Mouse (Mus musculus): ENCODE measurements at regions not wholly inside any gene's neighbourhood (a gene's known extent, or its start where the extent isn't known, plus 50 kb on each side); places are given as distances from the start of the nearest gene placed in this dataset.

DNA sequence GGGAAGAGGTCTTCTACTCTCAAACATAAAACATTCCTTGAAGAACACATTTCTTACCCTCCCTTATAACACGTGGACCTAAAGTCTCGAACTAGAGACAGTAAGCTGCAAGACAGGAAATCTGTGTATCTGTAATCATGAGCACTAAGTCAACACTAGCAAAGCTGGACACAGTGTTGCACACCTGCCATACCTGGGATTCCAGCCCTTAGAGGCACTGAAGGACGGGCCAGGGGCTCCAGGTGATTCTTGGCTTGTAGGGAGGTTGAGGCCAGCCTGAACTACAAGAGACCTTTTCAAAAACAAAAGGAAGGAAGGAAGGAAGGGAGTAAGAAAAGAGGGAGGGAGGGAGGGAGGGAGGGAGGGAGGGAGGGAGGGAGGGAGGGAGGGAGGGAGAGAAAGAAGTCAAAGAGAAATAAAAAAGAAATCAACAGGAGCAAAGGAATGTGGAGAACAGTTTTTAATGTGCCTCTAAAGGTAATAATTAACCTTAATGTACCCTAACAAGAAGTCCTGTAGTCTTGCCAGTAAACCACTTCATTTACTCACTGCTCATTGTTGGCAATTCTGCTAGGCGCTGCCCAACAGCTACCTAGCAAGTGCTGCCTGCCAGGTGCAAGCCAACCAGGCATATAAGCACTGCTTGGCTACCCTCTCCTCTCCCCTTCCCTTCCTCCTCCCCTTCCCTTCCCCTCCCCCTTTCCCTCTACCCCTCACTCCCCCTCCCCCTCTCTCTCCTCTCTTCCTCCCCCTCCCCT is 401.0 kb upstream of the Acvr2a start:
- DNase-seq (ENCODE audit: extremely low spot score, low spot score): no peak
- no peaks in the 10 kb centered on the region for H3K36me3 ChIP-seq (replicated peaks)
- peaks cover 8% of the 10 kb centered on the region for H3K4me1 ChIP-seq
- no peak overlapping the region for H3K4me3 ChIP-seq
- no peaks in the 10 kb centered on the region for H3K27me3 ChIP-seq (ENCODE audit: poor library complexity, severe bottlenecking)
- WGBS: 80% methylated on average over 4 of the region's 4 CpGs
- no peak overlapping the region for H3K27ac ChIP-seq
- no peaks in the 10 kb centered on the region for H3K9me3 ChIP-seq

DNA sequence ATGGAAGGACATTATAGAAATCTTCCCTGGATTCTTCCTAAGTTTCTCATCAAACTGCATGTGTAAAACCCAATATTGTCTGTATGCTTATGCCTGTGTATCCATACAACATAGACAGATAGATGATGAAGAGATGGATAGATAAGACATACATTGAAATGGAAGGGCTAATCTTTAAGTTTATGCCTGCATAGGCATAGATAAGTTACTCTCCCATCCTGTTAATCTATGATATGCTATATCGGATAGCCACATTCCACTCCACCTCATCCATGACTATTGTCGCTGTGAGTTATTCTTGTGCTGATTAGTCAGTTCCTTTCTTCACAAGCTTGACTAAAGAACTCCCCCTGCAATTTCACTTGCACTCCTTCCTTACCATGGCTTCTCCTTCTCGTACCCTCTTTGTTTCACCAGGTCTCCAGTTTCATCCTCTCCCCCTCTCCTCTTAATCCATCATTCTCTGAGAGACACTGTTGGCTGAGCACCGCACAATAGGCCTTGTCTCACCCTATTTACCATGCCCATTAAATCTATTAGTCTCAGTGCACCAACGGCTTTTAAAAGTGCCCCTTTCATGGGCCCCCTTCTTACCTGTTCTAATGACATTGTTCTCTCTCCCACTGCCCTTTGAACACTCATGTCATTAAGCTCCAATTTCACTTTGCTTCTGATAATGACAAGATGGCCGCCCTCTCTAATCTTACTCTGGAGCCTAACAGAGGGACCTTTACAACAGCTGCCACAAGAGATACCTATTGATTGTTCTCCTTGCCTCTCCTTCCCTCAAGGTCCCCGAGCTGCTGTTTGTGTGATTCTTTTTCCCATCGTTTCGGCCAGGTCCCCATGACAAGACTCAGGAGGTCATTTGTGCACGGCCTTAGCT is 399.1 kb upstream of the Acvr2a start:
- Histone ChIP-seq H3K4me1 (peaks cover 8% of the 10 kb centered on the region), H3K27ac (peak overlapping the region; percentile 26; the same call in 1 of the 2 replicates), H3K4me3 (no peak overlapping the region), H3K36me3 (replicated peaks) (no peaks in the 10 kb centered on the region), H3K9me3 (no peaks in the 10 kb centered on the region), H3K27me3 (ENCODE audit: poor library complexity, severe bottlenecking) (no peaks in the 10 kb centered on the region)
- DNase-seq (ENCODE audit: extremely low spot score, low spot score): no peak
- WGBS: 26% methylated on average over 10 of the region's 10 CpGs

GRCm38 (mm10) chr2:48416207-48416750 is 397.6 kb upstream of the Acvr2a start:
- Histone ChIP-seq H3K4me3 (no peak overlapping the region), H3K36me3 (replicated peaks) (no peaks in the 10 kb centered on the region), H3K4me1 (peaks cover 8% of the 10 kb centered on the region), H3K27me3 (ENCODE audit: poor library complexity, severe bottlenecking) (peaks cover under 1% of the 10 kb centered on the region; the same call in 1 of the 2 replicates), H3K27ac (no peak overlapping the region), H3K9me3 (no peaks in the 10 kb centered on the region)
- WGBS: 82% methylated on average over 3 of the region's 3 CpGs
- no peak for DNase-seq (ENCODE audit: extremely low spot score, low spot score)

GRCm38 (mm10) chr2:48417000-48417596 is 396.8 kb upstream of the Acvr2a start:
- H3K9me3 ChIP-seq: no peaks in the 10 kb centered on the region
- H3K27me3 ChIP-seq (ENCODE audit: poor library complexity, severe bottlenecking): peaks cover 5% of the 10 kb centered on the region
- 68% methylated on average over 4 of the region's 4 CpGs for WGBS
- no peak overlapping the region for H3K27ac ChIP-seq
- H3K36me3 ChIP-seq (replicated peaks): no peaks in the 10 kb centered on the region
- peaks cover 8% of the 10 kb centered on the region for H3K4me1 ChIP-seq
- H3K4me3 ChIP-seq: no peak overlapping the region
- no peak for DNase-seq (ENCODE audit: extremely low spot score, low spot score)

GRCm38 (mm10) chr2:48420791-48421190 is 393.1 kb upstream of the Acvr2a start:
- no peak for DNase-seq (ENCODE audit: extremely low spot score, low spot score)
- Histone ChIP-seq H3K36me3 (replicated peaks) (no peaks in the 10 kb centered on the region), H3K4me3 (no peak overlapping the region), H3K4me1 (peaks cover 33% of the 10 kb centered on the region), H3K27ac (no peak overlapping the region), H3K9me3 (no peaks in the 10 kb centered on the region), H3K27me3 (ENCODE audit: poor library complexity, severe bottlenecking) (peaks cover 11% of the 10 kb centered on the region)
- 90% methylated on average over 3 of the region's 3 CpGs for WGBS

DNA sequence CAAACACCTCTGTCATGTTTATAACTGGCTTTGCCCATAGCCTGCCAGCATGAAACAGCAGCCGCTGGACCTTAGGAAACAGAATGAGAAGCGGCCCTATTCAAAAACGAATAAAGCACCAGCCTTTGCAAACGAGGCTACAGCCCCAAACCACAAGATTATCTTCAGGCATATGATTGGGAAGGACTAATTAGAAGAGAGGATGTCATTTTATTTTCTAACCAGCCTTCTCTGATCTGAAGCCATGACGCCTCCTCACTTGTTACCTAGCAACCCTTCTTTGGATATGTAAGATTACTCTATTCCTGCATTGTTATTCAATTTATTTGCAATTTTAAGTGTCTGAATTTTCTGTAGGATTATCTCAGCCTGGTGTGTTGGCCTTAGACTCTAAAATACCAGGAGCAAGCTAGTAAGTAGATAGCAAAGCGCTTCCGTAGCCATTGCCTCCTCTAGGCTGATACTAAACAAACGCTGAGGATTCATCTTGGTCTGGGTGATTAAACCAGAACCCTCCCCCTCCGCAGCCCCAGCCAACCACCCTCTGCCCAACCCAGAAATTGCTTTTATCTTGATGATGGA is 390.0 kb upstream of the Acvr2a start:
- Histone ChIP-seq H3K27ac (peak overlapping the region; percentile 32), H3K4me1 (peaks cover 42% of the 10 kb centered on the region), H3K4me3 (peak overlapping the region; percentile 25), H3K36me3 (replicated peaks) (no peaks in the 10 kb centered on the region), H3K9me3 (no peaks in the 10 kb centered on the region), H3K27me3 (ENCODE audit: poor library complexity, severe bottlenecking) (peaks cover 11% of the 10 kb centered on the region)
- WGBS: 17% methylated on average over 9 of the region's 9 CpGs
- no peak for DNase-seq (ENCODE audit: extremely low spot score, low spot score)

GRCm38 (mm10) chr2:48424562-48424961 is 389.3 kb upstream of the Acvr2a start:
- peak overlapping the region; percentile 25 for H3K4me3 ChIP-seq

DNA sequence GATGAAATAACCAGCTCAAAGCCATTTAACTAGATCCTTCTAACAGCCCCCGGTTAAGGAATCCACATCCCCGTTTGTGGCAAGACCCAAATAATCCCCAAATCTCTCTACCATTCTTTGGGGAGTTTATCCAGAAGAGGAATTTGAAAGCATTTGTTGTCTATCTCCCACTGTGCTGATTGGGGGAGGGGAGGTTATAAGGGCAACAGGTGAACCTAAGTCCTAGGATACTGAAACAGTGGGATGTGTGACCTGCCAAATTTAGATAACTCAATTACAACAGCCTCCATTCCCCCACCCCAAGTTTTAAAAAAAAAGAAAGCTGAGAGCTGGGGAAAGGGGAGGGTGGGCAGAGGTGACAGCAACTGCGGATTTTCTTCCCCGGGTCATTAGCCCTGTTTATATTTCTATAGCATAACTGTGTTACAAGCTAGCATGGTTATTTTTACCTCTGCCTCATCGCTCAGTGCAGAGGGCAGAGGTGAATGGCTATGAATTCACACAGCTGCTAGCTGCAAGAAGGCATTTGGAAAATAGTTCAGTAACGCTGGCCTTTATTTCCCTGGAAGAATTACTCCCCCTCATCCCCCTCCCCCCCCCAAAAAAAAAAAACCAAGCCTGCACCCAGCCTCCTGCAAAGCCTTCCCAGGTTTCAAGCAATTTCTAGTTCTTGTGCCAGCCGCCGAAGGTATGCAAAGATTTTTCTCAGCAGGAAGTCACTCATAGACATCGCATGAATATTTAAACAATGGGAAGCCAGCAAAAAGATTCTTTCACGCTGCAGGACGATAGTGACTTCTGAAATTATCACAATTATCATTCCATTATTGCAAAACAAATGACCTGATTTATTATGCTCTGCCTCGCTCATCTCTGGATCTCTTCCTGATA is 388.5 kb upstream of the Acvr2a start:
- 20% methylated on average over 12 of the region's 12 CpGs for WGBS
- DNase-seq (ENCODE audit: extremely low spot score, low spot score): no peak

More at GRCm38 (mm10) chr2:48424562-48424961, 389.3 kb upstream of the Acvr2a start:
- Histone ChIP-seq H3K9me3 (no peaks in the 10 kb centered on the region), H3K4me1 (peaks cover 42% of the 10 kb centered on the region), H3K27me3 (ENCODE audit: poor library complexity, severe bottlenecking) (peaks cover 11% of the 10 kb centered on the region), H3K36me3 (replicated peaks) (no peaks in the 10 kb centered on the region), H3K27ac (peak overlapping the region; percentile 32; the same call in 1 of the 2 replicates)
- 23% methylated on average over 9 of the region's 9 CpGs for WGBS
- DNase-seq (ENCODE audit: extremely low spot score, low spot score): no peak

DNA sequence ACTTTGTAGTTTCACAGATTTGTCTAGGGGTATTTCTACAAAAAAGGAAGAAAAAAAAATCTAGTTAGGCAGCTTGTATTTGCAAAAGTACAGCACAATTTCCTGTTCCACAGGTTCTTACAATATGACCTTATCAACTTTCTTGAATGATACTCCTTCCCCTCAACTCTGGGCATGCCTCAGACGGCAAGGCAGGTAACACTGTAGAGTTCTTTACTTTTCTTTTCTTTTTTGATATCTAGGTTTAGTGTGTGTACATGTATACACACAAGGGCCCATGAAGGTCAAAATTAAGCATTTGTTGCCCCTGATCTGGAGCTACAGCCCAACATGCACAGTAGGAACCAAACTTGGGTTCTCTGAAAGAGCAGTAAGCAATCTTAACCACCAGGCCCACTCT is 381.4 kb upstream of the Acvr2a start:
- Histone ChIP-seq H3K36me3 (replicated peaks) (no peaks in the 10 kb centered on the region), H3K4me1 (no peaks in the 10 kb centered on the region), H3K27me3 (ENCODE audit: poor library complexity, severe bottlenecking) (no peaks in the 10 kb centered on the region), H3K9me3 (no peaks in the 10 kb centered on the region), H3K27ac (no peak overlapping the region), H3K4me3 (no peak overlapping the region)
- WGBS: 89% methylated on average over 1 of the region's 1 CpGs
- no peak for DNase-seq (ENCODE audit: extremely low spot score, low spot score)

More for the DNA sequence above, 388.5 kb upstream of the Acvr2a start:
- H3K4me3 ChIP-seq: no peak overlapping the region
- peaks cover 11% of the 10 kb centered on the region for H3K27me3 ChIP-seq (ENCODE audit: poor library complexity, severe bottlenecking)
- H3K36me3 ChIP-seq (replicated peaks): no peaks in the 10 kb centered on the region
- H3K9me3 ChIP-seq: no peaks in the 10 kb centered on the region
- H3K27ac ChIP-seq: no peak overlapping the region
- peaks cover 42% of the 10 kb centered on the region for H3K4me1 ChIP-seq

- Histone ChIP-seq H3K4me1 (peaks cover 33% of the 10 kb centered on the region), H3K4me3 (no peak overlapping the region), H3K36me3 (replicated peaks) (no peaks in the 10 kb centered on the region), H3K27ac (peak overlapping the region; percentile 74), H3K9me3 (no peaks in the 10 kb centered on the region), H3K27me3 (ENCODE audit: poor library complexity, severe bottlenecking) (no peaks in the 10 kb centered on the region)
- 67% methylated on average over 11 of the region's 11 CpGs for whole genome bisulfite sequencing
- DNase-seq (ENCODE audit: extremely low spot score, low spot score): no peak
Observed at GRCm38 (mm10) chr2:48441296-48441990, 372.5 kb upstream of the Acvr2a start.

- peak overlapping the region; percentile 74; the same call in 1 of the 2 replicates for H3K27ac ChIP-seq
- H3K36me3 ChIP-seq (replicated peaks): no peaks in the 10 kb centered on the region
- H3K27me3 ChIP-seq (ENCODE audit: poor library complexity, severe bottlenecking): no peaks in the 10 kb centered on the region
- 90% methylated on average over 10 of the region's 10 CpGs for WGBS
- DNase-seq (ENCODE audit: extremely low spot score, low spot score): no peak
- H3K4me1 ChIP-seq: peaks cover 38% of the 10 kb centered on the region
- no peaks in the 10 kb centered on the region for H3K9me3 ChIP-seq
- H3K4me3 ChIP-seq: no peak overlapping the region
Observed at GRCm38 (mm10) chr2:48441991-48442544, 371.8 kb upstream of the Acvr2a start.
